11 mouse cellular contexts compared by ENCODE assay signal in genomic region chr4:146059974-146060693, GRCm38 (mm10). TPM values are rescaled to one million over a fixed set of nuclear protein-coding genes. Genes with fewer than 3 reads are reported as not detected.
A peak's percentile ranks its signal among the peaks of the same experiment; 100 is the strongest.
DNase-seq lines count a peak whose midpoint lies in the region; TF ChIP-seq lines count a peak whose summit lies in the region.
"Not testable (repeated sequence)": the region's sequence is repeated elsewhere in the genome, so short reads cannot be mapped to it uniquely, and the experiment has no call there.
"Had no signal": no experiment of that assay in that cellular context is flagged by ENCODE, and none has a peak within 500 bp of the region (broad histone marks: within the 10 kb centered on the region; RNA-seq: fewer than 3 reads in every experiment).

No protein-coding gene starts in this region.

- TF ChIP-seq CTCF in E14TG2a.4 (conservative IDR thresholded peaks at IDR 0.05; ENCODE audit: low read length), result not testable (repeated sequence)

- H3K36me3 ChIP-seq in E14TG2a.4 (ENCODE audit: insufficient read depth, low read length), result not testable (repeated sequence)

- H3K4me3 ChIP-seq in E14TG2a.4 (replicated peaks; ENCODE audit: low read length), result 0 out of 2 replicates have a peak overlapping the region, but pooled peaks have one; percentile 1

- not testable (repeated sequence) for H3K4me1 ChIP-seq in E14TG2a.4 (replicated peaks; ENCODE audit: low read depth, low read length)

- DNase-seq in MN1 (ENCODE audit: low spot score) (peak; percentile 4), R1 (ENCODE audit: low read depth, low spot score) (peak; percentile 41)
- DNase-seq in adrenal gland, postnatal 25 days, result peak; percentile 1
- DNase-seq in heart, adult 11 months, result peak; percentile 94
- peak; percentile 6 to 19 for DNase-seq in spleen, adult 18-20 months

- H3K9me3 ChIP-seq in E14TG2a.4 (ENCODE audit: low read length), result peaks cover 72% of the 10 kb centered on the region

- H3K27me3 ChIP-seq in E14TG2a.4 (ENCODE audit: insufficient read depth, low read length), result not testable (repeated sequence)

RNA-seq across cellular contexts. Expression of gene Zfp987, which starts 37.0 kb away (rescaled TPM):
- total RNA-seq in adrenal gland, postnatal 25 days (2021), result 0.33 TPM in 1 of 2 replicates, not detected in the other
- total RNA-seq: adrenal gland, adult 18-20 months; adrenal gland, postnatal 14 days; adrenal gland, postnatal 4 days; CH12.LX; forebrain, postnatal 0 days had no signal

Comparison
In these comparisons a context has a peak if more than half of its experiments do, and no peak if none do; other contexts are left out.
1. Peak in every context shown above with its lines: DNase-seq and H3K4me3 ChIP-seq.
2. DNase-seq: peak in every context shown above with its lines; median percentile 94 in heart, adult 11 months; 41 in R1; 12 in spleen, adult 18-20 months; 4 in MN1; 1 in adrenal gland, postnatal 25 days.